Mouse (Mus musculus): Measurements from ENCODE around the gene Nudt2.

Gene Nudt2

DNA sequence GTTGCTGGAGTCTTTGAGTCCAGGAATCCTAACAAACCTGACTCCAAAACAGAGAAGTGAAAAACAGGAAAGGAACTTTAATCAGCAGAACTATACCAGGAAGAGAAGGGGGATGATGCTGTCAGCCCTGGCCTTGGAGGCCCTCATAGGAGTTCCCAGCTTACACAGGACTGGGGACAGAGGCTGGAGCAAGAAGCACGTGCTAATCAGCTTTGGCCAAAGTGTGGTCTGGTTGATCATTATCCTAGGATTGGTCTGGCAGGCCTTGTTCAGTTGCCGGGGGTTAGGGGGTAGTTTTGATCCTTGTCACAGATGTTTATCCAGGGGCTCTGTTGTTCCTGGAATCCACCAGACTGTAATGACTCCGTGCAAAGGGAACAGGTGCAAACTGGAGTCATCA, 29.4 kb downstream of the Nudt2 start:
- DNase-seq (ENCODE audit: low spot score): no peak

DNA sequence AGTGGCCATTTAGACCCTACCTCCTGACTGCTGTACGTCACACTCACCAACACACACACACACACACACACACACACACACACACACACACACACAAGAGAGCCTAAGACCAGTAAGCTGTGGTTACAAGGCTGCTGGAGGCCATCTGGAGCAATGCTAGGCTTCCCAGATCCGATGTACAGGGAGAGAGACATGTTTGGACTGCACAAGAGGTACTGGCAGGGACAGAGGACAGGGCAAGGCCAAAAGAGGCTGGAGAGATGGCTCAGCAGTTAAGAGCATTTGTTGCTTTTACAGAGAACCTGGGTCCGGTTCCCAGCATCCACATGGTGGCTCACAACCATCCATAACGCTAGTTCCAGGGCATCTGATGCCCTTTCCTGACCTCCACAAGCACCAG, 30.1 kb downstream of the Nudt2 start:
- DNase-seq (ENCODE audit: low spot score): no peak

DNA sequence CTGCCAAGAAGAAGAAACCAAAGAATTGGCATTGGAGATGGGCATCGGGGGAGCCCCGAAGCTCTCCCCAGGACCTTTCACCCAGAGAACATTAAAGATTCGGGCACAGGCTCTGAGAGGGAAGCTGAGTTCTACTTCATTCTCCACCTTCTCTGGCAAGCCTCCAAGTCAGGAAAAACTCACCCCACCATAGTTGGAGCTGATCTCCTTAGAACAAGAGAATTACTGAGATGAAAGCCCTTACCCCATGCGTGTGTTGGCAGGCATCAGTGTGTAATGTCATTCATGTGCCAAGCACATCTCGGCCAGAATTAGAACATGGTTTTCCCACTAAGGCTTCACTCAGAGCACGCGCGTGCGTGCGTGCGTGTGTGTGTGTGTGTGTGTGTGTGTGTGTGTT, 30.9 kb downstream of the Nudt2 start:
- DNase-seq (ENCODE audit: low spot score): no peak

DNA sequence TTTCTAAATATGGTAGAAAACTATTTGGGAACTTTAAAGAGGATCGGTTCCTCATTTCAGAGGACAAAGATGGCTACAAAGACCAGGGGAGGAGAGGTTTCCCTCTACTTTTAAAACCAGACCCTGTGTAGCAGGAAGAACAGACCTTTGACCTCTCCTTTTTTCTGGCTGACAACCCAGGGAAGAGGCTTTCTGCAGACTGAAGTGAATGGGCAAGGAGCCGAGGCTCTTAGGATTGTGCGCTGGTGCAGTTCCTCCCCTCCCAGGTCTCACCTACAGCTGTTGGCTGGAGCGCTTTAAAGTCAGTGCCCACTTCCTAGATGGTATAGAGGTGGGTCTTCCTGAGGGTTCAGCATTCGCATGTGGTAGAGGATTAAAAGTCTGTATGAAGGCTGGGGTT, 32.1 kb downstream of the Nudt2 start:
- no peak for DNase-seq (ENCODE audit: low spot score)

DNA sequence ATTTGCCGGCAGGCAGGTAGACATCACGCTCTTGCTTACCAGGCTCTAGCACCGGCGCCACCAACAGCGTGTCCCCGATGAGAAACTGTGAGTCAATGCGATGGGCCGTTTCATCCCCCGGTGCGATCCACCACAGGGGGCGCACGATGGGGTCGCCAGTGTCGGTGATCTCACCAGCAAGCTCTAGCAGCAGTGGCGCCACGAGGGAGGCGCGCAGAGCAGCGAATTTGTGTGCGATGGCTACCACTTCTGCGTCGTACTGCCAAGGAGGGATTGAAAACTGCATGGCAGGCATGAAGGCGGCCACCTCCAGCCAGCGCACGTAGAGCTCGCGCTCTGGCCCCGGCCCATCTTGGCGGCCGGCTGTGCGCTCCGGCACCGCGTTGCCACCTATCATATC, 32.6 kb downstream of the Nudt2 start:
- DNase-seq (ENCODE audit: low spot score): no peak

DNA sequence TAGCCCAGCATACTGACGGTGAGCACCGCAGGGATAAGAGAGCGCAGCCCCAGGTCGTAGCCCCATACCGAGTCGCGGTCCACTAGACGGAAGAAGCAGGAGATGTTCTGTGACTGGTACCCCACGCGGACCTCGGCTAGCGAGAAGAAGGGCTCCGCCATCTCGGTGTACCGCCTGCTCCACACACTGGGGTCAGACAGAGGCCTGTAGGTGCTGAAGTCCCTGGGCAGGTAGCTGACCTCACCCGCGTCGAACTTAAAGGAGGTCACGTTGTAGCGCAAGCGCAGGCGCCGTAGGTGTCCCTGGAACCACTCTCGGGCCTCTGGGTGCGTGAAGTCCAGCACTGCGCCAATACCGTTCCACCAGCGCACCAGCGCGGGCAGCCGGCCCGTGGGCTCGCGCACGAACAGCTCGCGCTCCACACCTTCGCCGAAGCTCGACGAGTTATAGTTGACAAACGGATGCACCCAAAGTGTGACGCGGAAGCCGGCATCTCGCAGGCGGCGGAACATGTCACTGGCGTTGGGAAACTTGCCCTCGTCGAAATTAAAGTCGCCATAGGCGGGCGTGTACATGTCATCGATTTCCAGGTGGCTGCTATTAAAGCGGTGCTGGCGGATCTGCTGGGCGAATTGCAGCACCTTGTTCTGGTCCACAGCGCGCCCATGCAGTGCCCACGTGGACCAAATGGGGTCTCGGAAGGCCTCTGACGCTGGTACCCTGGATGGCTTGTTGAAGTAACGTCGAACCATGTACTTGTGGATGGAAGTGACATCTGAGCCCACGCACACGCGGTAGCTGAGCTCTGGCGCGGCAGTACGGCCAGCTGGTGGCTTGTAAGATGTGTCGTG, 33.3 kb downstream of the Nudt2 start:
- no peak for DNase-seq (ENCODE audit: low spot score)

DNA sequence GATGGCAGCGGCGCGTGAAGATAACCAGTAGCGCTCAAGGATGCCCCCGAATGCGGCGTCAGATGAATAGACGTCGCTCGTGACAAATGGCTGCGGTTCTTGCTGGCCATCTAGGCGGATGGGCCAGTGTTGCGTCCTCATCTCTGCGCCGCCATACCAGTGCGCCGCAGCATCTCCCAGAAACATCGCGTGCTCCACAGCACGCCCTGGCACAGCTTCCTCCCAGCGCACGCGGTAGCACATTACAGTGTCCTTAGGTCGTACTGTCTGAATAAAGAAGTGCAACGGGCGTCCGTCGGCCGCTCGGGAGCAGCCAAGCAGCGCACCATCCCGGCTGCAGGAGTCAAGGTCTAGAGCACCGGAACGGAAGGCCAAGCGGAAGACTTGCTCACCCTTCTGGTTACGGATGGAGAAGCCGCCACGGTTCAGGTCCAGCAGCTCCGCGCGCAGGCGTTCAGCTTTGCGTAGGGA, 34.0 kb downstream of the Nudt2 start:
- DNase-seq (ENCODE audit: low spot score): no peak

DNA sequence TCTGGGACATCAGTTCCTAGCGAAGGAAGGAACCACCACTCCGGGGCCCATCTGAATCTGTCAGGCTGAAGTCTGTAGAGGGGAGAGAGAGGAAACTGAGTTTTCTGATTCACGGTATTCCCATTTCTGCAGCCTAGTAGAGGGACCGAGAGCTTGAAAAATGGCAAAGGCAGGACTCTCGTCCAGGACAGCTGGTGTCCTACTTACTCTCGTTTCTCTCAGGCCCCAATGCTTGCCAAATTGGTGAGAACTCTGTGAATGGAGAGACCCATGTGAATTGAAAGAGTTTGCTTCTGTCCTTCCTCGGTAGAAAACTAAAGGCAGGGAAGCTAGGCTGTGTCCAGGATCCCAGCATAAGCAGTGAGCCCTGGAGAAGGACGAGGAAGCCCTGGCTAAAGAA, 34.7 kb downstream of the Nudt2 start:
- no peak for DNase-seq (ENCODE audit: low spot score)

DNA sequence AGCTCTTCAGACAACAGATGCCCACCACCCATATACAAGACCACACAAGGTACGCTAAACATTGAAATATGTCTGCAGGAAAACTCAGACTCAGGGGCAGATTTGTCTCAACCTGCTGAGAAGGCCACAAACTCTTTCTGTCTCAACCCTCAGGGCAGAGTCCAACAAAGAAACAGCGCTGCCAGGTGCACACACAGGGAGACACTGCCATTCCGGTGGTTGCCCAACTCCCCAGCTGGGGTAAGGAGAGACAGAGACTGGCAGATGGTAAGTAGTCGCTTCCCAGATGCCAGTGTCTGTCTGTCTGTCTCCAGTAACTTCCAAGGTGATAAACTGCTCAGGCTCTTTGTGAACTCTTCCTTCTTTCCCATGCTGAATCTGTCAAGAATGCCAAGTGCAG, 35.8 kb downstream of the Nudt2 start:
- no peak for DNase-seq (ENCODE audit: low spot score)

DNA sequence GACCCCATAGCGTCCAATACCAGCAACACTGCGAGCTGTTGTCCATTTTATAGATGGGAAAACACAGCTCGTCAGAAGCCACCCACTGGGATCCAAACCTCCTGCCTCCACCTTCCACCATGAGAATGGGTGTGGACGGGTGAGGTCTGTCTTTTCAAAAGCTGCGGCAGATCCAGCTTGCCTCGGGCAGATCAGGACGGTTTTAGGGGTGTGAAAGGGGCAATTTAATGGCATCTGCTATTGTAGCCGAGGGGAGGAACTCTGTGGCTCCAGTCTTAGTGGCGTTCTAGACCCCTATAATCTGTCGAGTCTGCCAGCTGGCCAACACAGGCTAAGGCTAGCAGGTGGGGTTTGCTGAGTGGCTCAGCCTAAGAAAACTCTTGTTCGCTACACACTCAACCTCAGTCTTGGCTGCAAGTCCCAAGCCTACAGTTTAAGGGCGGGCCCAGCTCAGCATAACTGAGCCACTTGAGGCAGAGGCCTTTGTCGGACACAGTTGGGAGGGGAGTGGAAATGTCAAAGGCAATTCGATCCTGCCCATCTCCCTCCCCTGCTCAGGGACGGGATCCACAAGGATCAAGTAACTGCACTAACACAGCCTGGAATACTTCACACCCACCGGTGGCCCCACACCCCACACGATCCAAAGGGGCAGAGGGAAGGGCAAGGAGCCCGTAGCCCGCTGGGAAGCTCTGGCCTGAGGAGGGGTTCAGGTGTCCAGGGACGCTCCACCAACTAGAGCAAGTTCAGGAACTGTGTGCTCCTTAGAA, 37.4 kb downstream of the Nudt2 start:
- DNase-seq (ENCODE audit: low spot score): no peak

DNA sequence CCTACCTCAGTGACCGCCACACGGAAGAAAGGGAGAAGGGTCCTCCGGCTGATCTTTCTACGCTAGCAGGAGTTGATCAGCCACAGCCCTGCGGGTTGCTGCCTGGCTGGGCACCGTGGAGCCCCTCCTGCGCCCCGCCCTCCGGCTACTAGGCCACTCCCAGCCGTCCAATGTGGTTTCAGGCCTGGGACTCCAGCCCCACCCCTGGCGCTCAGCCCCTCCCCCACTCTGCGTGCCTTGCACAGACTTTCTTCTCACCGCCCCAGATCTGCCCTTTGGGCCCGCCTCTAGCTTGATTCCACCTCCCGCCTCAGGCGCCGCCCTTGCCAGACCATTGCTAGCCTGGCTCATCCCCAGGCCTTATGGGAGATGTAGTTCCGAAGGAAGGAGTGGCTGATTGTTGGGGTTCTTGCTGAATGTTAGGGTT, 38.0 kb downstream of the Nudt2 start, which contains the start of gene AI464131:
TSS of gene AI464131 (minus strand) at position 91 of the 427 bp plus-strand sequence.
- peak; percentile 88 for DNase-seq (ENCODE audit: low spot score)

DNA sequence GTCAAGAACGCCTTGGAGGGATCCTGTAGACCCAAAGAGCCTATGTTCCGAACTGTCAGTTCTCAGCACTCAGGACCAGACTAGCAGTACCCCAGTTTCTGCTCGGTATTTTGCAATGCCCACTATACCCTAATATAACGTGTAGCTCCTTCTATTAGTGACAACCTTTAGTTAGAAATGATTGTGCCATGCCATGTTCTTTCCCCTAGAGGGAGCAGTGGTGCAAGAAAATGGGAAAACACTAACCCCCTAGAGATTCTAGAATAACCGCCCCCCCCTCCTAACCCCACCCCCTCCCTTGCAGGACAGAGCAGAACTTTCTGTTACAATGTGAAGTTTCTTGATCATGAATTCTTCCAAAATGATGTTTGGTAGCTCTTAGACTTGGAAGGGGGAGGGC, 39.4 kb downstream of the Nudt2 start:
- no peak for DNase-seq (ENCODE audit: low spot score)

DNA sequence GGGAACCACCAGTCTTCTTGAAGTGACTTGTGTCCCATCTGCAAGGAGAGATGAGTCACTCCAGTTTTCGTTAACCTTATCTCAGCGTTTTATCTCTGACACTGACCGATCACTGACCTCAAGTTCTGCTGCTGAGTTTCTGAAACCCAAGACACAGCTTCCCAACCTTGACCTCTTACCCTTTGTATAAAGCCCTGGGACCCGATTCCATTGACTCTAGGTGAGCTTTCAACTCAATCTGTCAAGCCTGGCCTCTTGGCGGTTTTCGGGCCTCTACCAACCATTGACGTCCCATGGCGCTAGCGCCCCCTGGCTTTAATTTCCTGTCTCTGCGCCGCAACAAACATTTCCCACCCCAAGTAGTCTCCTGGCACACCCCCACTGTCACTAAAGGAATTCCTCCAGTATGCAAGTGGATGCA, 40.2 kb downstream of the Nudt2 start:
- no peak for DNase-seq (ENCODE audit: low spot score)

DNA sequence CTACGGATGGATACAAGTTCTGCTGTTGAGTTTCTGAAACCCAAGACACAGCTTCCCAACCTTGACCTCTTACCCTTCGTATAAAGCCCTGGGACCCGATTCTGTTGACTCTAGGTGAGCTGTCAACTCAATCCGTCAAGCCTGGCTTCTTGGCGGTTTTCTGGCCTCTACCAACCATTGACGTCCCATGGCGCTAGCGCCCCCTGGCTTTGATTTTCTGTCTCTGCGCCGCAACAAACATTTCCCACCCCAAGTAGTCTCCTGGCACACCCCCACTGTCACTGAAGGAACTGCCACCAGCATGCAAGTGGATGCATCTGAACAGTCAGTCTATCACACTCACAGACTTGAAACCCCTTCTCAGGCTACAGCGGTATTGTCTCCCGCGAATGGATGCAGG, 41.2 kb downstream of the Nudt2 start:
- peak; percentile 57 for DNase-seq (ENCODE audit: low spot score)

DNA sequence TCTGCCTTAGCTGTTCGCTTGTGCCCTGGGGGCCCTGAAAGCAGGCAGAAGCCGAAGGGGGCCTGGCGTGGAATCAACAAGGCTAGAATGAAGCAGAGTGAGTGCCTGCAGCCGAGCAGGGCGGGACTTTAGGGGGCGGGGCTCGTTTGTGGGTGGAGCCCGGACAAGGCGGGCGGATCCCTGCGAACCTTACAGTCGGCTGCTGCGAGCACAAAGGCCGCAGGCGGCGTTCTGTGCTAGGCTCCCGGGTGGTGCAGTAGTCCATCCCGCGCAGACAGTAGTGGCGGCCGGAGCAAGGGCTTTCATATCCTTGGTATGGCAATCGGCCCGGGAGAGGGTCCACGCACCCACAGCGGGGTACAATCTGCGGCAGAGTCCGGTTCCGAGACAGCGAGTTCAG, 42.0 kb downstream of the Nudt2 start:
- DNase-seq (ENCODE audit: low spot score): peak; percentile 68

DNA sequence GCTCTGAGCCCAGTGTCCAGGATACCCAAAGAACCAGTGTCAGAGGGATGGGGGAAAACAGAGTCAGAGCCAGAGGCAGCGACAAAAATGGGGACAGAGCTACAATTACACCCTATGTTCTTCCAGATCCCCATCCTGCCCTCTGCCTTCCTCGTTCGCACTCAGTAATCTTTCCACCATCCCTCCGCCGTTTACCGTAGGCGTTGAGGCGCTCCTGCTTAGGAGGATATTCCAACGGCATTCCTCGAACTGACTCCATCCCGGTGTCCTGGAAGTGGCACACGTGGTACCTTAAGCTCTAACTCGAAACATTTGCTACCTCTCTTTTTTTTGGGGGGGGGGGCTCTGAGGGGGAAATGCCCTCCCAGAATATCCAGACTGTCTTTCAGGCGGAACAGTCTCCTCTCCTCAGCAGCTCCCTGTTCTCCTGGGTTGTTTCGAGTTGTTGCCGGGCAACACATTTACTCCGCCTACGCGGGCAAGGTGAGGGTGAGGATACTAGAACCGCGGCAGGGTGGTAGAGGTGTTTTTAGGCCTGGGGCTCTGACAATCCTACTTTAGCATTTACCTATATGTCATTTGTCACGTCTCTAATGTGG, 42.5 kb downstream of the Nudt2 start:
- no peak for DNase-seq (ENCODE audit: low spot score)

DNA sequence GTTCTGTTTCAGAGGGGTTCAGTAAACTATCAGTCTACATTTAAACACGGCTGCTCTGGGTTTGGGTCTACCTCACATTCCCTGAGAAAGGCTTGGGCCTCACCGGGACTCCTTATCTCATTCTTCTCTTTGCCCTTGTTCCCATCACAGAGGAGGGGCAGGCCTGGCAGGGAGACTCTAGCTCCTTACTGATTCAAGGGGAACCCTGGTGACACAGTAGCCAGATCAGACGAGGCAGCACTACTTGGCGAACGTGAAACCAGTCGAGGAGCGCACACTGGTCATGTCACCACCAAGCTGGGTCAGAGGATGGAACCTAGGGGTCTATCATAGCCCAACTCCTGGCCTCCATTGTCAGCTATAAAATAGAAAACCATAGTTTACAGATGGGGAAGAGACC, 43.0 kb downstream of the Nudt2 start:
- no peak for DNase-seq (ENCODE audit: low spot score)

DNA sequence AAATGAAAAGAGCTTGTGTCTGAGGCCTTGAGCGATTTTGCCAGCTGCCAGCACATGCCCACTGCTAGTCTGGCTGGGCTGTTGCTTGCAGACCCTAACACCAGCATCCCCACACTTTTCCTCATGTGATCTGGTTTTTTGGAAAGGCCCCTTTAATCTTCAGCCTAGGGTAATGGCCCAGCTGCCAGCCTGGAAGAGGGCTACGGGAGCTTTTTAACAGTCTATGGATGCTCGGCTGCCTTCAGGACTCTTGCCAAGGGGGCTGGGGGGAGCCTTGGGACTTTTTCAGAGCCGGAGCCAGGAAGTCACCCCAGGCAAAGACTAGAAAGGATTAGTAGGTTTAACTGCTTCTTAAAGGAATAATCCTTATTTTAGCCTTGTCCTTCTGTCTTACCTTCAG, 48.4 kb downstream of the Nudt2 start:
- no peak for DNase-seq (ENCODE audit: low spot score)

DNA sequence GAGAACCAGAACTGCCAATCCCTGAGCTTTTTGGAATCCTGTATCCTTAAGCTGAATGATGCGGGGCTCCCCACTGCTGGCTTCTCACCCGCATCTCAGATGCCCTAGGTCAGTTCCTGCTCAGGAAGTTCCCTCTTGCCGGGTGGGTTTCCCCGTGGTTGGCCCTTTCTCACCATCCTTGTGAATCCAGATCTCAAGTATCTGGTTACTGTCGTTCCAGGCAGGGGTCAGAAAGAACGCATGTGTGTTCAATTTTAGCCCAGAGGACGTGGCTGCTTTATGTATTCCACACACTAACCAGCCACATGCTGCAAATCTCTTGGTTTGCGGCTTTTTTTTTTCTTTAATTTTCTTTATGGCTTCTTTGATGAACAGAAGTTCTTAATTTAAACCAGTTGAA, 48.8 kb downstream of the Nudt2 start:
- DNase-seq (ENCODE audit: low spot score): no peak

DNA sequence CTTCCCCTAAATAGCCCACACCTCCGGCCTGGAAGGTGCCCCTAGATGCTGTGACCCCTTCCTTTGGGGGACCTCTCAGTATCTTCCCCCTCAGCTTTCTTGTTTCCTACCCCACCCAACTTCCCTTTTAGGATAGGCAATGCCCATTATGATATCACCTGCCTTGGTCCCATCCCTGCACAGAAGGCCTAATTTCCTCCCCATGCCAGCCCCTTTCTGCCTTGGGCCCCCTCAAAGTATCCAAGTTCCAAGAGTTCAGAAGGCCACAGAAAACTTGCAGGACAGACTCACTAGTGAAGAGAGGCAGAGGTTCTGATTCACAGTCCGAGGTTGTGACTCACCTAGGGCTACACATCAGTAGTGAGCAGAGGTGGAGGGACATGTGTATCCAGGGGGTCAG, 52.3 kb downstream of the Nudt2 start, which contains the start of gene 1110017D15Rik:
TSS of gene 1110017D15Rik (minus strand) at position 101 of the 400 bp plus-strand sequence.
- DNase-seq (ENCODE audit: low spot score): no peak

DNA sequence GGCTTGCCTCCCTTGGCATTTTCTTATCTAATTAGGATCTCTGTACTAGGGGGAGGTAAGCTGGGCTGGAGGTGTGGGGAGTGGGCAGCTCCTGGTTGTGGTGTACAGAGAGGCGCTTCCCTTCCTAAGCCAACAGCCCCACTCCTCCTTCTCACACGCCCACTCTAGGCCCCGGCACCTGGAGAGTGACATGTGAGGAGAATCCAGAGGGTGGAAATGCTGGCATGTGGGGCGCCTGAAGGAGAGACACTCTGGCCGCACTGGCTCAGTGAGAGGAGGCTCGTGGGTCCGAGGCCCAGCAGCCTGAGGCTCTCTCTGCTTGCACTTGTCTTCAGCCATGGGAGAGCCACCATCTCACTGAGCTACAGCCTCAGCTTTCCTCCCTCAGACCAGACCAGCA, 53.4 kb downstream of the Nudt2 start:
- DNase-seq (ENCODE audit: low spot score): no peak

DNA sequence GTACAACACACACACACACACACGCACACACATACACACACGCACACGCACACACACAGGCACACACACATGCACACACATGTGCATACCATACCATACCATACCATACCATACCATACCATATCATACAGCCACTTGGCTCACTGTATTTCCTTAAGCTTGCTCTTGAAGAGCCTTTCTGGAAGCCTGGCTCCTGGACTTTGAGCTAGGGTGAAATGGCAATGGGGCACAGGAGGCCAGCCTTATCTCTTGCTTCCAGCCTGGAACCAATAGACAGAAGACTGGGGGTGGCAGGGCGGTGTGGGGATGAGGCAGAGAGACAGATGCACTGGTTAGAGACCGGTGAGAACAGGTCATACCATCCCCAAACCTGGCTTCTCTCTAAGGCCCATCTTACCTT, 54.2 kb downstream of the Nudt2 start:
- DNase-seq (ENCODE audit: low spot score): no peak

DNA sequence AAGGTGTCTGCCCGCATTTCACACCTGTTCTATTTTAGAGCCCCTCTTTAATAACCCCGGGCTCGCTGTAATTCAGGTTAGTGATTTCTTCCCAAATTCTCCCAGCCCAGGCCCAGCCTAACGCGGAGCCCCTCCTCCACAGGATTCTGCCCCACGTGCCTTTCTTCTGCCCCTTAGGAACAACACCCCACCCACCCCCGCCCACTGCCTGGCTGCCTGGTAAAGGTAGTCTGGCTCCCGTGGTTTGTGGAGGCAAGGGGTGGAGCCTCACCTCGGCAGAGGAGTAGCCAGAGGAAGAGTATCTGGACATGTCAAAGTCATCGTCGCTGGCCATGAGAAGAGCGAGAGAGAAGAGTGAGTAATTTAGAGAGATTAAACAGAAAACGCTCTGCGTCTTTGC, 55.7 kb downstream of the Nudt2 start:
- no peak for DNase-seq (ENCODE audit: low spot score)

Data from c-Kit-positive CD71-positive TER-119-positive erythroid progenitor cells, embryonic 14.5 days (primary cell).